Mouse (Mus musculus): ENCODE measurements around the gene Ms4a10. TPM values are rescaled to one million over a fixed set of nuclear protein-coding genes. Genes with fewer than 3 reads are reported as not detected.

The Ms4a10 gene
- polyA plus RNA-seq, 1 experiment: not detected

- Histone ChIP-seq H3K36me3 (ENCODE audit: control insufficient read depth, insufficient read depth, low read length) (no peaks in the 10 kb centered on the region), H3K27me3 (replicated peaks; ENCODE audit: control insufficient read depth, insufficient read depth, low read length) (no peaks in the 10 kb centered on the region), H3K27ac (ENCODE audit: insufficient read depth, low read depth, low read length) (no peak overlapping the region), H3K4me1 (ENCODE audit: control insufficient read depth, insufficient read depth, low read length) (peaks cover 6% of the 10 kb centered on the region; the same call in 1 of the 2 replicates), H3K4me3 (ENCODE audit: insufficient read depth, low read depth, low read length) (no peak overlapping the region)
- TF ChIP-seq POLR2A (IDR thresholded peaks at IDR 0.05; ENCODE audit: low read depth, low read length): no peak
- no peak for TF ChIP-seq CTCF (conservative IDR thresholded peaks at IDR 0.05; ENCODE audit: insufficient read depth, insufficient read length, low read depth, low read length)
- no peak for DNase-seq
Observed at GRCm38 (mm10) chr19:10991911-10992310, 17.4 kb upstream of the Ms4a10 start.

GRCm38 (mm10) chr19:10990751-10991150 lies 16.3 kb upstream of the Ms4a10 start:
- Histone ChIP-seq H3K4me3 (ENCODE audit: insufficient read depth, low read depth, low read length) (no peak overlapping the region), H3K36me3 (ENCODE audit: control insufficient read depth, insufficient read depth, low read length) (no peaks in the 10 kb centered on the region), H3K27me3 (replicated peaks; ENCODE audit: control insufficient read depth, insufficient read depth, low read length) (no peaks in the 10 kb centered on the region), H3K27ac (ENCODE audit: insufficient read depth, low read depth, low read length) (no peak overlapping the region), H3K4me1 (ENCODE audit: control insufficient read depth, insufficient read depth, low read length) (peaks cover 3% of the 10 kb centered on the region; the same call in 1 of the 2 replicates)
- 63% methylated on average over 1 of the region's 1 CpGs for WGBS
- TF ChIP-seq POLR2A (IDR thresholded peaks at IDR 0.05; ENCODE audit: low read depth, low read length) (no peak), CTCF (conservative IDR thresholded peaks at IDR 0.05; ENCODE audit: insufficient read depth, insufficient read length, low read depth, low read length) (no peak)
- no peak for DNase-seq

- TF ChIP-seq CTCF (conservative IDR thresholded peaks at IDR 0.05; ENCODE audit: insufficient read depth, insufficient read length, low read depth, low read length) (no peak), POLR2A (IDR thresholded peaks at IDR 0.05; ENCODE audit: low read depth, low read length) (no peak)
- H3K4me3 ChIP-seq (ENCODE audit: insufficient read depth, low read depth, low read length): no peak overlapping the region
- H3K36me3 ChIP-seq (ENCODE audit: control insufficient read depth, insufficient read depth, low read length): no peaks in the 10 kb centered on the region
- peak; percentile 61 for DNase-seq
- peaks cover 3% of the 10 kb centered on the region; the same call in 1 of the 2 replicates for H3K4me1 ChIP-seq (ENCODE audit: control insufficient read depth, insufficient read depth, low read length)
- no peaks in the 10 kb centered on the region for H3K27me3 ChIP-seq (replicated peaks; ENCODE audit: control insufficient read depth, insufficient read depth, low read length)
- H3K27ac ChIP-seq (ENCODE audit: insufficient read depth, low read depth, low read length): no peak overlapping the region
- 83% methylated on average over 1 of the region's 1 CpGs for WGBS
Observed at GRCm38 (mm10) chr19:10988563-10988962, 14.1 kb upstream of the Ms4a10 start.

- Histone ChIP-seq H3K4me3 (ENCODE audit: insufficient read depth, low read depth, low read length) (no peak overlapping the region), H3K36me3 (ENCODE audit: control insufficient read depth, insufficient read depth, low read length) (no peaks in the 10 kb centered on the region), H3K4me1 (ENCODE audit: control insufficient read depth, insufficient read depth, low read length) (peaks cover 3% of the 10 kb centered on the region; the same call in 1 of the 2 replicates), H3K27ac (ENCODE audit: insufficient read depth, low read depth, low read length) (no peak overlapping the region), H3K27me3 (replicated peaks; ENCODE audit: control insufficient read depth, insufficient read depth, low read length) (no peaks in the 10 kb centered on the region)
- 89% methylated on average over 4 of the region's 4 CpGs for WGBS
- TF ChIP-seq POLR2A (IDR thresholded peaks at IDR 0.05; ENCODE audit: low read depth, low read length): no peak
- no peak for TF ChIP-seq CTCF (conservative IDR thresholded peaks at IDR 0.05; ENCODE audit: insufficient read depth, insufficient read length, low read depth, low read length)
- DNase-seq: no peak
Observed at GRCm38 (mm10) chr19:10985889-10986288, 11.4 kb upstream of the Ms4a10 start.

GRCm38 (mm10) chr19:10984551-10984950 lies 10.1 kb upstream of the Ms4a10 start:
- TF ChIP-seq CTCF (conservative IDR thresholded peaks at IDR 0.05; ENCODE audit: insufficient read depth, insufficient read length, low read depth, low read length): no peak
- TF ChIP-seq POLR2A (IDR thresholded peaks at IDR 0.05; ENCODE audit: low read depth, low read length): no peak
- H3K4me1 ChIP-seq (ENCODE audit: control insufficient read depth, insufficient read depth, low read length): peaks cover 3% of the 10 kb centered on the region; the same call in 1 of the 2 replicates
- DNase-seq: no peak
- WGBS: 83% methylated on average over 13 of the region's 13 CpGs
- no peak overlapping the region for H3K27ac ChIP-seq (ENCODE audit: insufficient read depth, low read depth, low read length)
- H3K4me3 ChIP-seq (ENCODE audit: insufficient read depth, low read depth, low read length): no peak overlapping the region
- no peaks in the 10 kb centered on the region for H3K27me3 ChIP-seq (replicated peaks; ENCODE audit: control insufficient read depth, insufficient read depth, low read length)
- H3K36me3 ChIP-seq (ENCODE audit: control insufficient read depth, insufficient read depth, low read length): no peaks in the 10 kb centered on the region

GRCm38 (mm10) chr19:10983146-10983545 lies 8.7 kb upstream of the Ms4a10 start:
- H3K36me3 ChIP-seq (ENCODE audit: control insufficient read depth, insufficient read depth, low read length): no peaks in the 10 kb centered on the region
- peak; percentile 43 for DNase-seq
- no peak overlapping the region for H3K4me3 ChIP-seq (ENCODE audit: insufficient read depth, low read depth, low read length)
- H3K27ac ChIP-seq (ENCODE audit: insufficient read depth, low read depth, low read length): no peak overlapping the region
- no peaks in the 10 kb centered on the region for H3K4me1 ChIP-seq (ENCODE audit: control insufficient read depth, insufficient read depth, low read length)
- WGBS: 21% methylated on average over 14 of the region's 14 CpGs
- H3K27me3 ChIP-seq (replicated peaks; ENCODE audit: control insufficient read depth, insufficient read depth, low read length): no peaks in the 10 kb centered on the region
- TF ChIP-seq POLR2A (IDR thresholded peaks at IDR 0.05; ENCODE audit: low read depth, low read length) (no peak), CTCF (conservative IDR thresholded peaks at IDR 0.05; ENCODE audit: insufficient read depth, insufficient read length, low read depth, low read length) (peak; percentile 64)

GRCm38 (mm10) chr19:10980210-10980609 lies 5.7 kb upstream of the Ms4a10 start:
- Histone ChIP-seq H3K36me3 (ENCODE audit: control insufficient read depth, insufficient read depth, low read length) (no peaks in the 10 kb centered on the region), H3K27ac (ENCODE audit: insufficient read depth, low read depth, low read length) (no peak overlapping the region), H3K27me3 (replicated peaks; ENCODE audit: control insufficient read depth, insufficient read depth, low read length) (no peaks in the 10 kb centered on the region), H3K4me3 (ENCODE audit: insufficient read depth, low read depth, low read length) (no peak overlapping the region), H3K4me1 (ENCODE audit: control insufficient read depth, insufficient read depth, low read length) (no peaks in the 10 kb centered on the region)
- 83% methylated on average over 5 of the region's 5 CpGs for WGBS
- TF ChIP-seq CTCF (conservative IDR thresholded peaks at IDR 0.05; ENCODE audit: insufficient read depth, insufficient read length, low read depth, low read length): no peak
- no peak for TF ChIP-seq POLR2A (IDR thresholded peaks at IDR 0.05; ENCODE audit: low read depth, low read length)
- no peak for DNase-seq
